Mouse (Mus musculus) telencephalon, adult 2 months (tissue): ENCODE results near the gene Olfr133.
"Not testable (repeated sequence)": the region's sequence is repeated elsewhere in the genome, so short reads cannot be mapped to it uniquely, and the experiment has no call there.

Experiments used
- DNase-seq: peaks from one replicate; pipeline ENCODE4 v3.0.0-alpha.2; 2011; ENCODE audit warnings: low read depth, low spot score

Gene Olfr133

GRCm38 (mm10) chr17:38144981-38145380 lies at the start of gene Olfr133:
TSS of gene Olfr133 (plus strand) at chr17:38145281.
- no peak for DNase-seq

GRCm38 (mm10) chr17:38124199-38124598 lies 20.9 kb upstream of the Olfr133 start:
- not testable (repeated sequence) for DNase-seq

- DNase-seq, result not testable (repeated sequence)
Observed at GRCm38 (mm10) chr17:38125371-38125770, 19.7 kb upstream of the Olfr133 start.

GRCm38 (mm10) chr17:38134426-38134825 lies 10.7 kb upstream of the Olfr133 start, which contains the start of gene Olfr132:
TSS of gene Olfr132 (minus strand) at chr17:38134526.
- DNase-seq, result no peak

- DNase-seq, result no peak
Observed at GRCm38 (mm10) chr17:38171088-38171487, 26.0 kb downstream of the Olfr133 start, which contains the start of gene Olfr134. TSS of gene Olfr134 (plus strand) at chr17:38171388.
